Mouse (Mus musculus) layer of hippocampus, adult 9-10 months (tissue): ENCODE results near the gene Slc35e3.

Source experiments
- DNase-seq: peaks from one replicate; pipeline ENCODE4 v3.0.0; 2022; ENCODE audit warnings: low spot score

The Slc35e3 gene

GRCm38 (mm10) chr10:117697561-117698115 lies 48.5 kb downstream of the Slc35e3 start:
- DNase-seq: no peak

GRCm38 (mm10) chr10:117696827-117697560 lies 49.2 kb downstream of the Slc35e3 start:
- DNase-seq: no peak

- no peak for DNase-seq
Measured at GRCm38 (mm10) chr10:117696021-117696826, 49.9 kb downstream of the Slc35e3 start.

GRCm38 (mm10) chr10:117695605-117696004 lies 50.6 kb downstream of the Slc35e3 start:
- DNase-seq: no peak

- DNase-seq: no peak
Measured at GRCm38 (mm10) chr10:117695027-117695426, 51.1 kb downstream of the Slc35e3 start.

- DNase-seq: no peak
Measured at GRCm38 (mm10) chr10:117694255-117694953, 51.8 kb downstream of the Slc35e3 start.

- DNase-seq: no peak
Measured at GRCm38 (mm10) chr10:117692953-117693352, 53.2 kb downstream of the Slc35e3 start.

GRCm38 (mm10) chr10:117692173-117692572 lies 54.0 kb downstream of the Slc35e3 start:
- no peak for DNase-seq

- no peak for DNase-seq
Measured at GRCm38 (mm10) chr10:117691389-117691968, 54.7 kb downstream of the Slc35e3 start.

GRCm38 (mm10) chr10:117690770-117691296 lies 55.3 kb downstream of the Slc35e3 start:
- DNase-seq: no peak

- no peak for DNase-seq
Measured at GRCm38 (mm10) chr10:117690101-117690352, 56.1 kb downstream of the Slc35e3 start.

- DNase-seq: no peak
Measured at GRCm38 (mm10) chr10:117689297-117690100, 56.7 kb downstream of the Slc35e3 start.

GRCm38 (mm10) chr10:117688204-117689151 lies 57.7 kb downstream of the Slc35e3 start:
- DNase-seq: no peak

GRCm38 (mm10) chr10:117687577-117687976 lies 58.6 kb downstream of the Slc35e3 start:
- no peak for DNase-seq

- no peak for DNase-seq
Measured at GRCm38 (mm10) chr10:117687018-117687417, 59.1 kb downstream of the Slc35e3 start.

- no peak for DNase-seq
Measured at GRCm38 (mm10) chr10:117685849-117686591, 60.1 kb downstream of the Slc35e3 start.

GRCm38 (mm10) chr10:117685171-117685848 lies 60.9 kb downstream of the Slc35e3 start:
- DNase-seq: no peak

- DNase-seq: no peak
Measured at GRCm38 (mm10) chr10:117684298-117685170, 61.6 kb downstream of the Slc35e3 start.
